Mouse (Mus musculus) T-helper 17 cell (primary cell): Measurements from ENCODE around the gene Krtap24-1.

Experiments
- in situ Hi-C, 2 experiments: fragments of 300-600 bp; cut with MboI, MseI; formaldehyde crosslinking; loops; 1 replicate in 1 of 2; 2 replicates in 1 of 2; pipeline ENCODE4 v1.15.1; 2025; ENCODE audit warnings: high pct_unique_total_duplicates in 2 of 2

Krtap24-1 gene

DNA sequence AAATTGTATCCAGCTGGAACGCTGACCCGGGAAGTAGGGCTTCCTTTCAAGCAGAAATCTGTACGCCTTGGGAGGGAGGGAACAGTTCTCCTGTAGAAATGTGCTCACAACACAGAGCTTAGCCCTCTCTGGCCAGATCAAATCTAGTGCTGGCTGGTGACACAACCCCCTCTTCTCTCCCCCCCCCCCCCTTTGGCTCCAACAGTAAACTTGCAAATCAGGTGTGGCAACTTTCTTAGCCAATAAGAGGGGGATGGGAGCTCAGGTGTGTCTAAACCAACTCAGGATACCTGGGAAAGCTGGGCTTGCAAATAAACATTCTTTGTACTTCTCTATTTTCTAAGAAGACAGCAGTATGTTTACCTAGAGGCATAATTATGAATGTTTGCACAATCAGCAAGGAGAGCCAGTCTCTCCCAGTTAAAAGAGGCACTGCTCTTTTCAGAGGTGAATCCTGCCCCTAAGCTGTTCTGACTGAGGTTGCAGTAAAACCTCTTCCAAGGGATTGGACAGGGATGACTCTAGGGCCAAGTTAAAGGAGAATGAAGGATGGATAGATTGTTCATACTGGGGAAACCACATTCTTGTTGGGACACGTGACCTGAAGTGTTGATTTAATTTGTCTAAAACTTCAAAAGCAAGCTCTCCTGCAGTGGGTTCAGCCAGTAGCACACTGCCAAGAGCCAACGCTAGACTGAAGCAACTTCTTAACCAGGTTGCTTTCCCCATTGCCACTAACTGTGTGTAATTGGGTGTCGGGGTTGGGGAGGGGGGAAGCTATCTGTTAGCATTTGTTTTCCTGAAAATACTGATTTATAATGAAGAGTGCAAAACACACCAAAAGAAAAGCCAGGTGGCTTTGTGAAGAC lies 48.8 kb downstream of the Krtap24-1 start, which contains the start of gene Cldn8:
TSS of gene Cldn8 (minus strand) at position 139 of the 869 bp plus-strand sequence.
- in situ Hi-C loops, result no loop called here

GRCm38 (mm10) chr16:88561617-88562164 lies 50.4 kb downstream of the Krtap24-1 start:
- in situ Hi-C loops, result no loop called here
